Mouse (Mus musculus): Measurements from ENCODE around the gene Pak6.

The Pak6 gene

GRCm38 (mm10) chr2:118700179-118701062, 37.3 kb downstream of the Pak6 start:
- DNase-seq, result peak; percentile 45

DNA sequence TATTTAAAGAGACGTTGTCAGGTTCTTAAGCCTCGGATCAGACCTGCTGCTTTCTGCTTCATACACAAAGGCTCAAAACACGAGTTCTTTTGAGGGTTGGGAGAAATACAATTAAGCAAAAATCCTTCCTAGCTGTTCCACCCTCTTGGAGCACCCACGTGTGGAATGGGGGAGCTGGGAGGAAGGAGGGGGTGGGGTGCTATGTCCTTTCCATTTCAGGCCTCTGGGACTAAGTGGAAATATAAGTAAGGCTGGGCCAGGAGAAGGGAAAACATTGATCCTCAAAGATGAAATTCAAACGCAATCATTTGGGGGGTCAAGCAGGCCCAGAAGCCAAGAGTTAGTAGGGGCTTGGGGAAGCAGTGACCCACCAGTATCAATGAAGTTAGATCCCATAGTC, 38.1 kb downstream of the Pak6 start:
- no peak for DNase-seq

DNA sequence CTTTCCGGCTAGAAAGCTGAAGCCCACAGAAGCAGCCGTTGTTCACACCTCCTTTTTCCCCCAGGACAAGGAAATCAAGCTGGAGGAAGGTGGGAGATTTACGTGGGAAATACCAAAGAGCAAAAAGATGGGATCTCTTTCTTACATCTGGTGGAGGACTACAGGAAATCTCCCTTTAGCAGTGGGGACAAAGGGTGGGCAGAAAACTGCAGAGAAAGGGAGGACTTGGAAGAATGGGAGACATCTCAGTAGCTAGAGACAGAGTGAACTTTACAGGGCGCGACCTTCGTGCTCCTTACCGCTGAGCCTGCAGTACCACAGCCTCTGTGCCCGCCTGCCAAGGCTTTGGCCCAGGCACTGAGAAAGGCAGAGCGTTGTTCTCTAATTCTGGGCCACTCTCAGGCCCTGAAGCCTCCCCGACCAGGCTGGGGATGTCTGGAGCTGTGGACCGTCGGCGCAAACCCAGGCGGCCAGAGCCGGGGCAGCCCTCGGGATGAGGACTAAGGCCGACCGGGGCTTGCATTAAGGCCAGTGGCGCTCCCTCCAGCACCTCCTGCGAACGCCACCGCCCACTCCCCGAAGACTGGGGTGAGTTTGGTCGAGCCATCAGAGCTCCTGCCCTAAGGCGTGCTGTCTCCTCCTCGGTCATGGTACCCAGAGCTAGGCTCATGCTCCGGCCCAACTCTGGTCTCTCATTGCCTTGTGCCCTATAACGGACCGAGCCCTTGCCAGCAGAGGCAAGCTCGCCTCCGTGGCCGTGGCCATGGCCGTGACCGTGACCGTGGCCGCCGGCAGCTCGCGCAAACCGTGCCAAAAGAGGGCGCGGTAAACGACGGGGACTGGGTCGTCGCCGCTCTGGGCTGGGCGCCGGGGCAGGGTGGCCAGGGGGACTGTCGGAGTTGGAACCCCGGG, 39.1 kb downstream of the Pak6 start:
- DNase-seq, result no peak

GRCm38 (mm10) chr2:118702883-118703761, 40.0 kb downstream of the Pak6 start:
- DNase-seq, result no peak

GRCm38 (mm10) chr2:118703913-118704730, 41.0 kb downstream of the Pak6 start, which contains the start of gene Ankrd63:
Ankrd63 (minus strand) TSS chr2:118703963.
- DNase-seq, result no peak

GRCm38 (mm10) chr2:118706436-118706835, 43.3 kb downstream of the Pak6 start:
- no peak for DNase-seq

DNA sequence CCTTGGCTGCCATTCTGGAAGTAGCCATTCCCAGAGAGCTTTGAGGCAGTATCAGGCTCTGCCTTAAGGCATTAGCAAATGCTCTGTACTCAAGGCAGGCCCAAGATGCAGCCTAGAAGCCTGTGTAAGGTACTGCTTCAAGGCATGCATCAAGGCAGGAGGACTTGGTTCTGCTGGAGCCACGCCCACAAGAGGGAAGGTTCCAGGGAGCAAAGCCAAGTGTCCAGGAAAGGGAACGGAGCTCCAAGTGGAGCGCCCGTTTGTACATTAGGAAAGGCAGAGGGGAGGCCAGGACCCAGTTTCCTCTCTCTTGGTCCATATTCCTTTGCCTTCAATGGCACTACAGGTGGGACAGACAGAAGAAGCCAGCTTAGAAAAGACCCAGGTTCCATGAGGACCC, 45.4 kb downstream of the Pak6 start:
- DNase-seq, result no peak

GRCm38 (mm10) chr2:118709655-118710221, 46.6 kb downstream of the Pak6 start:
- no peak for DNase-seq

DNA sequence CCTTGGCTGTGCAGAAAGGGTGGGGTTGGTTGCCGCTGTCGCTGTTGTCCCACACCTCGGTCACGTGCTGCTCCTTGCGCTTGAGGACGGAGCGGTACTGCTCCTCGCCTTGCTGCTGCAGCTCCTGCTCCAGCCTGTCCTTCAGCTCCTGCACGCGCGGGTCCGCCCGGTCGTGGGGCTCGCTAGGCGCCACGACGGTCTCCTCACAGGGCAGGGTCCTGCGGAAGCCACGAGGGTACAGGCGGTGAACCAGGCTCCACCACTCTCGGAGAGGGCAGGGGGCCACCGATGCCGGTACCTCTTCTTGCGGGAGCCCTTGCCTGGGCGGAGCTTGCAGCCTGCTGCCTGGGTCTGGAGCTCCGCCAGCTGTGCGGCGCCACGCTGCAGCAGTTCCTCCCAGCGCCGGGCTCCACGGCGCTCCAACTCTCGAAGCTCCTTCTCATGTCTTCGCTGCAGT, 48.0 kb downstream of the Pak6 start:
- no peak for DNase-seq

- DNase-seq, result no peak
These were observed 50.5 kb downstream of the Pak6 start for GRCm38 (mm10) chr2:118713631-118714030.

DNA sequence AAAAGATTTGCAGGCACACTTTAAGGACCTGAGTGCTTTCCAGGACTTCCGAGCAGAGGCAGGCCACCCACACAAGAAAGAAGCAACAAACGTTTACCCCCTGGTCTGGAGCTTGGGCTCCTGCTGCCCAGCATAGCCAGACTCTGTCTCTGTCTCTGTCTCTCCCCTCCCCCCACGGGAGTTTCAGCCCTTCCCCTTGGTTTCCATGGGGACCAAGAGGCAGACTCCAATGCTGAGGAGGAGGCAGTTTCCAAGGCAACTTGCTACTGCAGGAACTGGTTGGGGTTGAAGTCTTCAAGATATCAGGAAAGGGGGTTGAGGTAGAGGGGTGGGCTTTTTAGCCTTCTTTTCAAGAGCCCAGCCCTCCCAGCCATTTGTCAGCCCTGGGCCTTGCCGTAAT, 51.1 kb downstream of the Pak6 start:
- no peak for DNase-seq

DNA sequence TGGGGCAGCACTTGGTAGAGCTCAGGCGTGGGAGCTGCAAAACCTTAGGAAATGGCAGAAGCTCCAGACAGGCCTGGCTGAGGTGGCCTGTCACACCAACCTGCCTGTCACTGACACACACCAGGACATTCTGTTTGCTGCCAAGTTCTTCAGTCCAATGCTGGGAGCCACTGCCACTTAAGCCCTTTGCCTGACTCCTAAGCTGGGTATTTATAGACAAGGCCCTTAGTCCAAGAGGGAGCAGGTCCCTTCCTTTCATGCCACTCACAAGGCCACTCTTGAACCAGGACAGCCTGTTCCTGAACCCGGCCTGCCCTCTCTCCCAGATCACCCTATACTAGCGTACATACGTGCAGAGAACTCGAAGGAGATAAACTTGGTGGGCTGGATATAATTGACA, 53.6 kb downstream of the Pak6 start:
- no peak for DNase-seq

DNA sequence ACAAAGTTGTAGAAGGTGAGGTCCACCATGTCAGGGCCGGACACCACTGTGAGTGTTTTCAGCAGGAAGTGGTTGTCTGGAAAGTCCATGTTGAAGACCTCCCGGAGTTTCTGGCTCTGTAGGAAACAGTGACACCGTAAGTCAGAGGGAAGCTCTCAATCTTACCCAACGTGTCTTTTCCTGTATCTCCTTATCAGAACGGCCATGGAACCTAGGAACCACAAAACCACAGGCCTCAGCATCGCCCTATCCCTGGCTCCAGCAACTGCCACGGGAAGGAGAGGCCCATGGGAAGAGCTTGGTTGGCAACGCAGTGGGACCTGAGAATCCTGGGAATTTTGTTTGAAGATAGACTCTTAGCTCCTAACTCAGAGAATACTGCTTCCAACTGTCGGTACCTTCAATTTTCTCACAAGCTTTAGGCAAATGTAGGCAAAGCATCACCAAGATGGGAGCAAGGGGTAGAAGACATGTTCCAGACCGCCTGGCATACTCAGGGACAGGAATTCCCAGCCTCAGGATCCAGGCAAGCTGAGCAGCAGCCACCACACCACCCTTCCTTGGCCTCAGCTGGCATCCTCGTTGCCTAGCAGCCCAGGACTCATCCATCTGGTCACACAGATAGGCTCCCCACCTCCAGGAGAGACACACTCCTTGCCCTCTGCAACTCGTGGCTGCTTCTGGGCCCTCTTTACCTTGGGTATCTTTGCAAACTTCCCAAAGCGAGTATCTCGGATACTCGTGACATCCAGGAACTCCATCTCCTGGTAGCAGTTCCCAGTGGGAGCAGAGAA, 60.8 kb downstream of the Pak6 start:
- no peak for DNase-seq

GRCm38 (mm10) chr2:118725511-118725910, 62.4 kb downstream of the Pak6 start:
- DNase-seq, result no peak

GRCm38 (mm10) chr2:118726873-118727272, 63.8 kb downstream of the Pak6 start:
- no peak for DNase-seq

DNA sequence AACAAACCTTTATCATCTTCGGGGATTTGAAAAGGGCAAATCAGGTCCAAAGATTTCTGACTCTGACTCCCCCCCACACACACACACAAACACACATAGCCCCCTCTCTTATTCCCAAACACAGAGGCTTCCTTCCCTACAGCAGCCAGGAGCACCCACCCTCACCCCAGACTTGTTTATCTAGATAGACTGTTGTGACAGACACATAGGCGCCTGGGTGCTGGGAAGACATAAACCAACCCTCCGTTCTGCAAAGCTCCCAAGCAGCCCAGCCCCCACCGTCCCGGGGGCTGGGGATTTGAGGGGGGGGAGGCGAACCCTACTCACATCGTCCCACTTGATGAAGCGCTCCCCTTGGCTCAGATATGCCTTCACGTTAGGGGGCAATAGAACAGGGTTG, 64.8 kb downstream of the Pak6 start:
- no peak for DNase-seq

DNA sequence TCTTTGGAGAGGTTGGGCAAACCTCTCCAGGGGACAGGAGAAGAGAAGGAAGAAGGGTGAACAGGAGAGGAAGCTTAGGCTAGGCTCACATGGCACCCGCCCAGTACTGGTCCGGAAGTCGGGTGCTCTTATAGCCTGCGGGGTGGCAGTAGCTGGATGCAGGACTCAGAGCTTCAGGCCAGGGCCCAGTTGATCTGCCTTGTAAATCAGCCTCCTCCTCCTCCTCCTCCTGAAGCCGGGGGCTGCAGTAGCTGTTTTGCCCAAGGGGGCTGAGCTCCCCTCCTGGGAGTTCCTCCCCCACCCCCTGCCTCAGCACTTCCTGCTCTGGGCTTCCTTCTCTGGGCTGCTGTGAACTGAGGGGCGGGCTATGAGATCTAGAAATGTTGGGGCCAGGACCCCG, 65.2 kb downstream of the Pak6 start, which contains the start of gene Plcb2:
Gene Plcb2 (minus strand): TSS at position 102 of the 400 bp plus-strand sequence.
- DNase-seq, result no peak

DNA sequence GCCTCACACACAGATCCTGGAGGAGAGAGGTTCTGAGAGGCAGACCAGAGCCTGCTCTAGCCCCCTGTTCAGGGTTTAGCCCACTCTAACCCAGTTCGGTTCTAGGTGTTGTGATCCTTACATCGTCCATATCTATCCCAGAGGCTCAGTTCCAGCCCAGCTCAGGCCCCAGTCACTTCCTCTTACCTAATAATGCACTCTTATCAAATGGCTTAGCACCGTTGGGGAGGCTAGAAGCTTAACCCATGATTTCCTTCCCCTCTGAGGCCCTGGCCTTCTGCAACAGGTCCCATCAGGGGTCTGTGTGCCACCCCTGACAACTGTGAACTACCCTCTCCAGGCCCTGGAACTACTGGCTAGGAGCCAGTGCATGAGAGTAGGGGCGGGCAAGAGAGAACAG, 66.1 kb downstream of the Pak6 start:
- no peak for DNase-seq

DNA sequence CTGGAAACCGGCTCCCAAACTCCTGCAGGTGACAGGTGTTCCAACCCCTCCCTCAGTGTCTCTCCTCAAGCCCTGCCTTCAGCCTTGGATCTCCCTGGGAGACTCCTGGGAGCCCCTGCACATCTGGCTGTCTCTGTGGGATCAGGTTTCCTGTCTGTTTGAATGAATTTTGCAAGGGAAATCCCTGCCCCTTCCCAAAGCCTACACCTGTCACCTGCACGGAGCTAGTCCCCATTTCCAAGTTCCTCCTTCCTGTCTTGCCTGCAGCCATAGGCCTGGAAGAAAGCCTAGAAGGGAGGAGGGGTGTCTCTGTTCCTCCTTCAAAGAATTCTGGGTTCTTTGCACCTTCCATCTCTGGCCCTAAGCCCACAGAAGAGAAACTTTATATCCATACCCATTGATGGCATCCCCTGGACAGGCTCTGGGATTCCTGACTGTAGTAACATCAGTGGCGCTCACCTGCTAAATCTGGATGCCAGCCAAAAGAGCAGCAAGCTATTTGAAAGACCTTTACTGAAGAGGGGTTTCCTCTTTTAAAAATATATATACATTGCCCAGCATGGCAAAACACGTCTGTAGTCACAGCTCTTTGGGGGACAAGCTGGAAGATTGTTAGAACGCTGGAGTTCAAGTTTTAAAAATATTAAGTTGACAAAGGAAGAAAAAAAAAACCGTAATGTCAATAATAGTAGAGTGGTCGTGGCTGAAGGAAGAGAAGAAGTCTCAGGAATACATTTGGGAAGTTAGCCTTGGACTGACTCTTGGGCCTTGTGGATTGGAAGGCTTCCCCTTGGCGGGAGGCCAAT, 66.9 kb downstream of the Pak6 start:
- DNase-seq, result no peak

DNA sequence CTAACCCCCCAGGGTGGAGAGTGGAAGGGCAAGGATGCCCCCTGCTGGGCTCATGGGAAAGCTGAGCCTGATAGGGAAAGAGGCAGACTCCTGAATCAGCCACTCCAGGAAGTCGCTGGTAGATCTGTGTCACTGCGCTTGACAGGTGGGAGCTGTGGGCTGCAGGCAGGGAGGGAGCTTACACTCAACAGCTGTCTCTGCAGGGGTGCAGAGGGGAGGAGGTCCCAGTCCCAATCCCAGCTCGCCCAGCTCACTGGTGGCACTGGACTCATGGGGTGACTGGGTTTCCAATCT, 67.5 kb downstream of the Pak6 start:
- DNase-seq, result no peak
